Mouse (Mus musculus) limb, embryonic 14.5 days (tissue): ENCODE measurements around the gene Rps6kb1. TPM values are rescaled to one million over a fixed set of nuclear protein-coding genes. Genes with fewer than 3 reads are reported as not detected.

ENCODE experiments used
- ATAC-seq: fragments of 200-750 bp; cut with Nextera tagmentation; 2 replicates; pipeline ENCODE4 v1.8.0; 2017; ENCODE audit warnings: low read depth, moderate number of reproducible peaks, moderate TSS enrichment; ENCODE audit not compliant: low FRiP score
- DNase-seq: peaks from one replicate; pipeline ENCODE4 v3.0.0-alpha.2; 2015; ENCODE audit warnings: low spot score
- H3K27ac ChIP-seq: fragments of 300-500 bp; sonication (generic); replicated peaks from 2 replicates; pipeline ENCODE4 v1.5.1; 2014; ENCODE audit warnings: low read depth, mild to moderate bottlenecking, low read length, moderate library complexity, mixed read lengths
- H3K27me3 ChIP-seq: fragments of 300-500 bp; sonication (generic); 2 replicates; pipeline ENCODE4 v1.6.1; 2014; ENCODE audit warnings: low read length, mixed read lengths; ENCODE audit not compliant: control insufficient read depth, insufficient read depth
- H3K36me3 ChIP-seq: fragments of 300-500 bp; sonication (generic); 2 replicates; pipeline ENCODE4 v1.6.1; 2014; ENCODE audit warnings: mild to moderate bottlenecking, low read length, moderate library complexity, mixed read lengths; ENCODE audit not compliant: control insufficient read depth, insufficient read depth
- H3K4me1 ChIP-seq: fragments of 300-500 bp; sonication (generic); 2 replicates; pipeline ENCODE4 v1.6.1; 2014; ENCODE audit warnings: antibody characterized with exemption, low read length, mixed read lengths; ENCODE audit not compliant: control insufficient read depth, insufficient read depth
- H3K4me2 ChIP-seq: fragments of 300-500 bp; sonication (generic); replicated peaks from 2 replicates; pipeline ENCODE4 v1.6.1; 2014; ENCODE audit warnings: low read depth, mild to moderate bottlenecking, low read length, moderate library complexity; ENCODE audit not compliant: severe bottlenecking
- H3K4me3 ChIP-seq: fragments of 300-500 bp; sonication (generic); replicated peaks from 2 replicates; pipeline ENCODE4 v1.5.1; 2014; ENCODE audit warnings: low read length
- H3K9ac ChIP-seq: fragments of 300-500 bp; sonication (generic); 2 replicates; pipeline ENCODE4 v1.6.1; 2014; ENCODE audit warnings: mild to moderate bottlenecking, low read depth, low read length, moderate library complexity; ENCODE audit not compliant: severe bottlenecking
- H3K9me3 ChIP-seq: fragments of 300-500 bp; sonication (generic); 2 replicates; pipeline ENCODE4 v1.6.1; 2016; ENCODE audit warnings: low read length; ENCODE audit not compliant: control insufficient read depth
- POLR2A ChIP-seq: fragments of 200-500 bp; IDR thresholded peaks from 2 replicates; pipeline ENCODE4 v1.8.0; 2012; ENCODE audit warnings: inconsistent platforms, mild to moderate bottlenecking, moderate library complexity, borderline replicate concordance; ENCODE audit not compliant: insufficient read depth, insufficient read length; ENCODE audit errors: extremely low read depth
- WGBS: fragments of 180-500 bp; shearing (Covaris S2); extraction: QIAGEN DNeasy Blood & Tissue Kit; methylation state at CpG from one replicate; pipeline ENCODE4 v1.1.7; 2014; 5-methylcytosine and 5-hydroxymethylcytosine counted together
- polyA plus RNA-seq, 2 experiments: library from polyadenylated mRNA; depleted of rRNA in 1 of 2; stranded (reverse) in 1 of 2; unstranded in 1 of 2; fragments of >200 nt; fragmentation: Nextera tagmentation in 1 of 2; extraction: Ambion mirVana in 1 of 2; gene quantifications; 2 replicates each; pipeline versions ENCODE4 v1.2.1 to v1.2.3; 2012 to 2014

The Rps6kb1 gene
- polyA plus RNA-seq, 2 experiments, result 33.5 to 59.4 TPM

DNA sequence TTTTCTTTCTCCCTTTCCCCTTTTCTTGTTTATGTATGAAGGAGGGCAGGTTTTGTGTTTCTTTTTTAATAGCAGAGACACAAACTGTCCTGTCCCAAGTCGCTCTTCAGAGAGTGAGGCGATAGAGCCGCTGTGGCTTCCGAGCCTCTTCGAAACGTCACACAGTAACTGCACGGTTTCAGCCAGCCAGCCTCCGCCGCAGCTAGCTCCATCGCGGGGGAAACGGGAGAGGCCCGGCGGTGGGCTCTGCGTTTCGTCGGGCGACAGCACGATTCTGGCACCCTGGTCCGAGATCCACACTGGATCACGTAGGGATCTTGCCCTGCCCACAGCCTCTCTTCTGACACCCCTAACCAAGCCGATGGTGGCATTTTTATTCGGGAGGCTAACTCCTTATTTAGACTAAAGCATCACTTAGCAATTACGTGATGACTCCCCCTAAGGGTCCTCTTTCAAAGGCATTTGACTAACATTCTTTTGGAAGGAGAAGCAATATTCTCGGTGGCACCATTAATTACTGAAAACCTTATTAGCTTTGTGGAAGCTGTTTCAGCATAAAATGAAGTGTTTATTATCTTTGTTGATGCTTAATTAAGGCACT is 59.6 kb downstream of the Rps6kb1 start:
- peaks cover 8% of the 10 kb centered on the region for H3K36me3 ChIP-seq
- peaks cover 6% of the 10 kb centered on the region; the same call in 1 of the 2 replicates for H3K4me1 ChIP-seq
- H3K9me3 ChIP-seq, result no peaks in the 10 kb centered on the region
- H3K27me3 ChIP-seq, result no peaks in the 10 kb centered on the region
- ATAC-seq, result peak; percentile 22; the same call in 1 of the 2 replicates
- WGBS, result under 1% methylated on average over 25 of the region's 25 CpGs
- peak overlapping the region; percentile 82 for H3K27ac ChIP-seq
- peak; percentile 19 for DNase-seq
- peak overlapping the region; percentile 69 for H3K4me3 ChIP-seq
- peak overlapping the region; percentile 50 for H3K4me2 ChIP-seq
- H3K9ac ChIP-seq, result peak overlapping the region; percentile 71
- no peak for TF ChIP-seq POLR2A

DNA sequence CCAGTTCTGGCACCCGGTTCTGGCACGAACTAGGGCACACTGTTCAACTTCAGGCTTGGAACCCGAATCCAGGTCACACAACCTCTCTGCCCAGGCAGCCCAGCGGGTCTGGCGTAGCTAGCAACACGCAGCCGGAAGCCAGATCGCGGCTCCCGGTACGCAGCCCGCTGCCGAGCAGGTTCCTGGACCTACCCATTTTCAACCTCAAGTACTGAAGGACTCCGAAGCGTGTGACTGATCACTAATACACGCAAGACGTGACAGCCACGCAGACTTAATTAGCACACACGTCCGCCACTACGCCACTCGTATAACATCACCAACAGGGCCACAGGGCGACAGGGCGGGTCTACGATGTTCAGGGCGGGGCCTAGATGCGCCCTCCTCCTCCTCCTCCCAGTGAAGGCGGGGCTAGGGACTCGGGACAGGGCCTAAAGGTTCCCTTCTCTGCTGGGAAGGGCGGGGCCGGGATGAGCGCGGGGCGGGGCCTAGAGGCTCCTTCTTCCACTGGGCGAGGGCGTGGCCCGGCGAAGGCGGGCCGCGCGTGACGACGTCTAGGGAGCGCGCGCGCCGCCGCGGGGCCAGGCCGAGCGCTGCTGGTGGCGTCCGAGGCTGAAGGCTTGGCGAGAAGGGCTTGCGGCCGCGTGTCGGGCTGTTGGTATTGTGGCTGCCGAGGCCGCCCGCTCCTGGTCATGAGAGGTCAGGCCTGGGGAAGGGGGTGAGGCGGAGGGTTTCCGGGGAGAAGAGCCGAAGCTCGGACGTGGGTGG is 60.3 kb downstream of the Rps6kb1 start, which contains the start of gene Rnft1:
TSS of gene Rnft1 (plus strand) at position 557 of the 768 bp plus-strand sequence.
- H3K27ac ChIP-seq, result peak within 1 kb of the TSS; percentile 82
- H3K4me2 ChIP-seq, result peak within 1 kb of the TSS; percentile 50
- peaks cover 6% of the 10 kb centered on the region; the same call in 1 of the 2 replicates for H3K4me1 ChIP-seq
- H3K27me3 ChIP-seq, result no peaks in the 10 kb centered on the region
- ATAC-seq, result peak; percentile 99
- WGBS, result under 1% methylated on average over 62 of the region's 68 CpGs
- peaks cover 1% of the 10 kb centered on the region; the same call in 1 of the 2 replicates for H3K36me3 ChIP-seq
- peak within 1 kb of the TSS; percentile 71 for H3K9ac ChIP-seq
- peak; percentile 91; the same call in 1 of the 2 replicates for TF ChIP-seq POLR2A
- peak within 1 kb of the TSS; percentile 69 for H3K4me3 ChIP-seq
- DNase-seq, result peak; percentile 98
- H3K9me3 ChIP-seq, result no peaks in the 10 kb centered on the region

GRCm38 (mm10) chr11:86473576-86473975 is 71.0 kb downstream of the Rps6kb1 start:
- peak overlapping the region; percentile 40 for H3K4me2 ChIP-seq
- peaks cover 4% of the 10 kb centered on the region; the same call in 1 of the 2 replicates for H3K4me1 ChIP-seq

GRCm38 (mm10) chr11:86472771-86473171 is 71.8 kb downstream of the Rps6kb1 start:
- TF ChIP-seq POLR2A, result no peak
- Histone ChIP-seq H3K27ac (0 out of 2 replicates have a peak overlapping the region, but pooled peaks have one; percentile 40), H3K9ac (peak overlapping the region; percentile 17; the same call in 1 of the 2 replicates), H3K27me3 (no peaks in the 10 kb centered on the region), H3K4me3 (peak overlapping the region; percentile 23), H3K9me3 (no peaks in the 10 kb centered on the region), H3K4me1 (peaks cover 4% of the 10 kb centered on the region; the same call in 1 of the 2 replicates), H3K4me2 (peak overlapping the region; percentile 40), H3K36me3 (no peaks in the 10 kb centered on the region)
- WGBS, result 6% methylated on average over 7 of the region's 7 CpGs
- ATAC-seq, result no peak; the same call in 1 of the 2 replicates
- DNase-seq, result peak; percentile 36

More at GRCm38 (mm10) chr11:86473576-86473975, 71.0 kb downstream of the Rps6kb1 start:
- no peaks in the 10 kb centered on the region for H3K36me3 ChIP-seq
- no peaks in the 10 kb centered on the region for H3K9me3 ChIP-seq
- no peak overlapping the region for H3K9ac ChIP-seq
- H3K4me3 ChIP-seq, result no peak overlapping the region
- no peaks in the 10 kb centered on the region for H3K27me3 ChIP-seq
- no peak for TF ChIP-seq POLR2A
- ATAC-seq (no peak), DNase-seq (no peak)
- 28% methylated on average over 3 of the region's 3 CpGs for WGBS
- H3K27ac ChIP-seq, result no peak overlapping the region

- Histone ChIP-seq H3K27me3 (no peaks in the 10 kb centered on the region), H3K4me1 (peaks cover 4% of the 10 kb centered on the region; the same call in 1 of the 2 replicates), H3K27ac (no peak overlapping the region), H3K4me3 (no peak overlapping the region), H3K36me3 (no peaks in the 10 kb centered on the region), H3K9ac (no peak overlapping the region), H3K4me2 (no peak overlapping the region), H3K9me3 (no peaks in the 10 kb centered on the region)
- no peak for TF ChIP-seq POLR2A
- DNase-seq, result no peak
- WGBS, result 71% methylated on average over 6 of the region's 6 CpGs
- no peak for ATAC-seq
Observed at GRCm38 (mm10) chr11:86471785-86472184, 72.8 kb downstream of the Rps6kb1 start.
